Mouse (Mus musculus) left cerebral cortex, adult 6 months (tissue): ENCODE measurements around the gene Tmem192. TPM values are rescaled to one million over a fixed set of nuclear protein-coding genes. Genes with fewer than 3 reads are reported as not detected.

Experiments
- long read RNA-seq, 2 experiments: library from polyadenylated mRNA; unstranded; transcript quantifications; one replicate each; pipeline ENCODE4 v2.0.0; 2019 to 2020
- polyA plus RNA-seq: library from polyadenylated mRNA; unstranded; fragments of <200 nt; fragmentation: Nextera tagmentation; gene quantifications from 2 replicates; pipeline ENCODE4 v1.2.3, GENCODE M21; 2021

Gene Tmem192
- polyA plus RNA-seq: 56.8 and 57.7 TPM in 2 replicates
- long read RNA-seq, experiment 1, transcript Tmem192-201 (6 exons, 1,122 nt): major isoform, 56 of 77 reads
- long read RNA-seq, experiment 1, partial matches to known transcripts: 1 of 77 reads
- long read RNA-seq, experiment 1, other reads (novel, unspliced or antisense): 19 of 77 reads
- long read RNA-seq, experiment 2, transcript Tmem192-201 (6 exons, 1,122 nt): major isoform, 29 of 41 reads
- long read RNA-seq, experiment 2, partial matches to known transcripts: 3 of 41 reads
- long read RNA-seq, experiment 2, other reads (novel, unspliced or antisense): 9 of 41 reads

GRCm38 (mm10) chr8:64946820-64947697, at the start of gene Tmem192:
TSS of gene Tmem192 (plus strand) at chr8:64947185.

GRCm38 (mm10) chr8:64987731-64988130, 40.7 kb downstream of the Tmem192 start, which contains the start of gene Trim75:
TSS of gene Trim75 (minus strand) at chr8:64987831.

GRCm38 (mm10) chr8:65018423-65018822, 71.4 kb downstream of the Tmem192 start, which contains the start of the genes Trim61 and Trim60:
TSS of gene Trim61 (minus strand) at chr8:65018523.
TSS of gene Trim60 (minus strand) at chr8:65018584.

Other genes with a start within 250 kb of the Tmem192 start
- 193 and 197 TPM in 2 replicates for gene Msmo1, start 213.4 kb upstream of the Tmem192 start, polyA plus RNA-seq
- 28.9 and 34.9 TPM in 2 replicates for gene Klhl2, start 97.2 kb upstream of the Tmem192 start, polyA plus RNA-seq
- 0.09 and 0.33 TPM in 2 replicates for gene Trim75, start 40.6 kb downstream of the Tmem192 start, polyA plus RNA-seq
- not detected in 2 replicates for gene Trim61, start 71.3 kb downstream of the Tmem192 start, polyA plus RNA-seq
- gene Trim60, start 71.4 kb downstream of the Tmem192 start, polyA plus RNA-seq: not detected in 2 replicates
- gene Apela, start 90.2 kb downstream of the Tmem192 start, polyA plus RNA-seq: not detected in 2 replicates
- gene Gm10663, start 127.8 kb downstream of the Tmem192 start, polyA plus RNA-seq: not detected in 2 replicates
- not detected in 2 replicates for gene BC030870, start 182.4 kb downstream of the Tmem192 start, polyA plus RNA-seq